Mouse (Mus musculus) liver, postnatal 0 days (tissue): Measurements from ENCODE around the gene Armc8. TPM values are rescaled to one million over a fixed set of nuclear protein-coding genes. Genes with fewer than 3 reads are reported as not detected.

ENCODE experiments used
- ATAC-seq: fragments of 200-750 bp; cut with Nextera tagmentation; 2 replicates; pipeline ENCODE4 v1.8.0; 2017; ENCODE audit warnings: mild to moderate bottlenecking, moderate library complexity
- DNase-seq: peaks from one replicate; pipeline ENCODE4 v3.0.0-alpha.2; 2016
- H3K27ac ChIP-seq: fragments of 300-500 bp; sonication (generic); 2 replicates; pipeline ENCODE4 v1.5.1; 2014; ENCODE audit warnings: antibody characterized with exemption, moderate library complexity, mild to moderate bottlenecking, low read depth
- H3K27me3 ChIP-seq: fragments of 300-500 bp; sonication (generic); 2 replicates; pipeline ENCODE4 v1.6.1; 2014; ENCODE audit warnings: low read length, control low read depth, mixed read lengths; ENCODE audit not compliant: insufficient read depth
- H3K36me3 ChIP-seq: fragments of 300-500 bp; sonication (generic); replicated peaks from 2 replicates; pipeline ENCODE4 v1.6.1; 2014; ENCODE audit warnings: mild to moderate bottlenecking, control low read depth, low read length, moderate library complexity, mixed read lengths; ENCODE audit not compliant: insufficient read depth
- H3K4me1 ChIP-seq: fragments of 300-500 bp; sonication (generic); 2 replicates; pipeline ENCODE4 v1.6.1; 2014; ENCODE audit warnings: antibody characterized with exemption, mild to moderate bottlenecking, control low read depth; ENCODE audit not compliant: insufficient read depth
- H3K4me2 ChIP-seq: fragments of 300-500 bp; sonication (generic); 2 replicates; pipeline ENCODE4 v1.6.1; 2014; ENCODE audit warnings: low read depth, mild to moderate bottlenecking, low read length, moderate library complexity, mixed read lengths
- H3K4me3 ChIP-seq: fragments of 300-500 bp; sonication (generic); 2 replicates; pipeline ENCODE4 v1.5.1; 2014; ENCODE audit warnings: low read depth, low read length
- H3K9ac ChIP-seq: fragments of 300-500 bp; sonication (generic); replicated peaks from 2 replicates; pipeline ENCODE4 v1.6.1; 2014; ENCODE audit warnings: mild to moderate bottlenecking, moderate library complexity
- H3K9me3 ChIP-seq: fragments of 300-500 bp; sonication (generic); 2 replicates; pipeline ENCODE4 v1.6.1; 2016; ENCODE audit warnings: mild to moderate bottlenecking, control low read depth, low read length, mixed read lengths
- CTCF ChIP-seq: sonication (generic); IDR thresholded peaks from 2 replicates; pipeline ENCODE4 v1.5.1; 2016; ENCODE audit warnings: antibody characterized with exemption, low read depth
- EP300 ChIP-seq: IDR thresholded peaks from 2 replicates; pipeline ENCODE4 v1.6.1; 2016; ENCODE audit warnings: antibody characterized with exemption, low read depth, mild to moderate bottlenecking
- WGBS: fragments of 180-500 bp; shearing (Covaris S2); extraction: QIAGEN DNeasy Blood & Tissue Kit; methylation state at CpG from one replicate; pipeline ENCODE4 v1.1.7; 2014; ENCODE audit not compliant: insufficient replicate concordance; 5-methylcytosine and 5-hydroxymethylcytosine counted together
- polyA plus RNA-seq: library from polyadenylated mRNA; unstranded; fragments of >200 nt; fragmentation: Nextera tagmentation; extraction: Ambion mirVana; gene quantifications from 2 replicates; pipeline ENCODE4 v1.2.1, GENCODE M21; 2015

Armc8 gene
- polyA plus RNA-seq, 1 experiment from 2014 or later = 7.9 TPM

GRCm38 (mm10) chr9:99437031-99437764 is 131.5 kb downstream of the Armc8 start, which contains the start of gene Mras:
Gene Mras, minus strand, starts transcription at chr9:99437381.
- peak within 1 kb of the TSS; percentile 88 for H3K4me2 ChIP-seq
- TF ChIP-seq EP300 = no peak
- no peak for TF ChIP-seq CTCF
- 14% methylated on average over 27 of the region's 27 CpGs for WGBS
- peak within 1 kb of the TSS; percentile 65 for H3K4me3 ChIP-seq
- H3K27ac ChIP-seq = peak within 1 kb of the TSS; percentile 61
- H3K9me3 ChIP-seq = no peaks in the 10 kb centered on the region
- no peaks in the 10 kb centered on the region for H3K4me1 ChIP-seq
- ATAC-seq (no peak; the same call in 1 of the 2 replicates), DNase-seq (no peak)
- H3K27me3 ChIP-seq = peaks cover 17% of the 10 kb centered on the region
- peak within 1 kb of the TSS; percentile 65 for H3K9ac ChIP-seq
- no peaks in the 10 kb centered on the region for H3K36me3 ChIP-seq

GRCm38 (mm10) chr9:99436182-99437030 is 132.3 kb downstream of the Armc8 start:
- Histone ChIP-seq H3K27me3 (peaks cover 17% of the 10 kb centered on the region), H3K4me2 (peak overlapping the region; percentile 88), H3K4me3 (peak overlapping the region; percentile 65), H3K4me1 (no peaks in the 10 kb centered on the region), H3K27ac (peak overlapping the region; percentile 61), H3K9me3 (no peaks in the 10 kb centered on the region), H3K36me3 (no peaks in the 10 kb centered on the region), H3K9ac (peak overlapping the region; percentile 65)
- TF ChIP-seq CTCF (no peak), EP300 (no peak)
- ATAC-seq = peak; percentile 85
- DNase-seq = peak; percentile 68
- 1% methylated on average over 56 of the region's 86 CpGs for WGBS

GRCm38 (mm10) chr9:99435619-99436181 is 133.0 kb downstream of the Armc8 start:
- H3K4me1 ChIP-seq = no peaks in the 10 kb centered on the region
- peak overlapping the region; percentile 65 for H3K4me3 ChIP-seq
- TF ChIP-seq CTCF (no peak), EP300 (no peak)
- H3K4me2 ChIP-seq = peak overlapping the region; percentile 88
- no peaks in the 10 kb centered on the region for H3K9me3 ChIP-seq
- ATAC-seq = peak; percentile 20; the same call in 1 of the 2 replicates
- H3K36me3 ChIP-seq = no peaks in the 10 kb centered on the region
- 0 out of 2 replicates have a peak overlapping the region, but pooled peaks have one; percentile 61 for H3K27ac ChIP-seq
- H3K27me3 ChIP-seq = peaks cover 17% of the 10 kb centered on the region
- DNase-seq = no peak
- H3K9ac ChIP-seq = peak overlapping the region; percentile 65
- 40% methylated on average over 16 of the region's 16 CpGs for WGBS

- H3K4me2 ChIP-seq = no peak overlapping the region
- peaks cover 17% of the 10 kb centered on the region for H3K27me3 ChIP-seq
- ATAC-seq (no peak), DNase-seq (no peak)
- WGBS = 52% methylated on average over 14 of the region's 14 CpGs
- no peaks in the 10 kb centered on the region for H3K4me1 ChIP-seq
- no peak overlapping the region for H3K9ac ChIP-seq
- no peak for TF ChIP-seq EP300
- TF ChIP-seq CTCF = no peak
- H3K4me3 ChIP-seq = no peak overlapping the region
- H3K27ac ChIP-seq = no peak overlapping the region
- no peaks in the 10 kb centered on the region for H3K9me3 ChIP-seq
- no peaks in the 10 kb centered on the region for H3K36me3 ChIP-seq
Observed at GRCm38 (mm10) chr9:99434892-99435618, 133.6 kb downstream of the Armc8 start.

- DNase-seq = no peak
- H3K4me1 ChIP-seq = no peaks in the 10 kb centered on the region
- ATAC-seq = peak; percentile 26; the same call in 1 of the 2 replicates
Observed at GRCm38 (mm10) chr9:99432478-99432877, 136.2 kb downstream of the Armc8 start.

More at GRCm38 (mm10) chr9:99432478-99432877, 136.2 kb downstream of the Armc8 start:
- Histone ChIP-seq H3K27ac (no peak overlapping the region), H3K9me3 (no peaks in the 10 kb centered on the region), H3K4me3 (no peak overlapping the region), H3K36me3 (no peaks in the 10 kb centered on the region), H3K27me3 (peaks cover 13% of the 10 kb centered on the region), H3K4me2 (no peak overlapping the region), H3K9ac (no peak overlapping the region)
- no peak for TF ChIP-seq CTCF
- no peak for TF ChIP-seq EP300
- WGBS = 54% methylated on average over 4 of the region's 4 CpGs
